Mouse (Mus musculus): ENCODE data around the gene Pax5. TPM values are rescaled to one million over a fixed set of nuclear protein-coding genes. Genes with fewer than 3 reads are reported as not detected.
A peak's percentile ranks its signal among the peaks of the same experiment; 100 is the strongest.

The Pax5 gene
- total RNA-seq, 2 experiments from 2014 or later: 0.10 to 0.38 TPM

DNA sequence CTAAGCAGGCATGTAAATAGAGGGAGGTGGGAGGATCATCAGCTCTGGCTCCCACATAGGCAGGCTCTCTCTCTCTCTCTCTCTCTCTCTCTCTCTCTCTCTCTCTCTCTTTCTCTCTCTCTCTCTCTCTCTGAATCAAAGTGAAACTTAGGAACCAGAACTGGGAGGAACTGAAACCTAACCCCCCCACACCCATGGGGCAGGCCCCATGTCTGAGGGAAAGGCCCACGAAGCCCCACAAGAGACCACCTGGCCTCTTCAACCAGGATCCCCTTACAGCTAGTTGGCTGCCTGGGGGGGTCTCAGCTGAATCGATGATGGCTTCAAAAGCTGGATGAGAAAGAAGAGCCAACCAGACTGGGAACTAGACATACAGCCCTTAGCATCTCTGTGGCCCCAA, 39.3 kb downstream of the Pax5 start:
- no peak overlapping the region for H3K4me3 ChIP-seq
- H3K27ac ChIP-seq: no peak overlapping the region
- DNase-seq (ENCODE audit: low spot score in 2 of 2): no peak
- TF ChIP-seq CTCF (conservative IDR thresholded peaks at IDR 0.05): no peak

- TF ChIP-seq CTCF (conservative IDR thresholded peaks at IDR 0.05): no peak
- no peak for DNase-seq (ENCODE audit: low spot score in 2 of 2)
- Histone ChIP-seq H3K4me3 (no peak overlapping the region), H3K27ac (no peak overlapping the region)
Measured at GRCm38 (mm10) chr4:44670380-44670779, 39.9 kb downstream of the Pax5 start.

GRCm38 (mm10) chr4:44669485-44670181, 40.7 kb downstream of the Pax5 start:
- TF ChIP-seq CTCF (conservative IDR thresholded peaks at IDR 0.05): peak; percentile 68

GRCm38 (mm10) chr4:44668574-44668973, 41.7 kb downstream of the Pax5 start:
- no peak overlapping the region for H3K4me3 ChIP-seq
- no peak overlapping the region for H3K27ac ChIP-seq
- TF ChIP-seq CTCF (conservative IDR thresholded peaks at IDR 0.05): no peak
- DNase-seq (ENCODE audit: low spot score in 2 of 2): no peak

More at GRCm38 (mm10) chr4:44669485-44670181, 40.7 kb downstream of the Pax5 start:
- H3K4me3 ChIP-seq: no peak overlapping the region
- DNase-seq (ENCODE audit: low spot score in 2 of 2): no peak
- no peak overlapping the region for H3K27ac ChIP-seq

DNA sequence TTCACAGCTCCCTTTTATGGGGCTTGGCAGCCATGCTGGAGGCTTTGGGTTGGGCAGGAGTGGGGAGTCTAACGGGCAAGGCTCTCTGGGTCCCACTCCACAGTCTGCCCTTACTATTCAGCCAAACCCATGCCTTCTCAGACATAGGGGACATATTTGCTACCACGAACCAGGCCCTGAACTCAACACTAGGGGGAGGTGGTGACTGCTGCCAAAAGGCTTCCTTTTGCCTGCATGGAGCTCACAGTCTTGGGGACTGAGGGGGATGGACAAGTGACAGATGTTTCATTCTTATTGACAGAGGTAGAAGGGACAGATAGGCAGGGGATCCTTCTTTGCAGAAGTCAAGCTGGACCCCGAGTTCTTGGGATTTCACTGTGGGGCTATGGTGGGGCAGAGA, 42.1 kb downstream of the Pax5 start:
- DNase-seq (ENCODE audit: low spot score in 2 of 2): no peak
- Histone ChIP-seq H3K4me3 (no peak overlapping the region), H3K27ac (no peak overlapping the region)
- no peak for TF ChIP-seq CTCF (conservative IDR thresholded peaks at IDR 0.05)

DNA sequence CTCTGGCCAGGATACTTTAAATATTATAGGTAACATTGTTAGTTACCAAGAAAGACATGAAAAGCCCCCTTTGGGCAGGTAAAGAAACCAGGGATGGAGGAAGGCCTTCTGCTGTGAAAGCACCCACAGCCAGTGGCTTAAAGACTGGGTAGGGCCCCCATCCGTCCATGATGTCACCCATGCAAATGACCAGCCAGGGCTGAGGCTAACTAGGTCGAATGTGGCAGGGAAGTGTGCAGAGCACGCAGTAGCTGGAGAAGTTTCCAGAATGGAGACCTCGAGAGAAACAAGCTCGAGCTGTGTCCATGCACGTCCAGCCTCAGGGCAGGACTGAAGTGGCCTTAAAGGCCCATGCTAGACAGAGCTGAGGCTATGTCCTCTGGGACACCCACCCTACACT, 42.9 kb downstream of the Pax5 start:
- no peak overlapping the region for H3K27ac ChIP-seq
- TF ChIP-seq CTCF (conservative IDR thresholded peaks at IDR 0.05): no peak
- no peak for DNase-seq (ENCODE audit: low spot score in 2 of 2)
- H3K4me3 ChIP-seq: no peak overlapping the region

DNA sequence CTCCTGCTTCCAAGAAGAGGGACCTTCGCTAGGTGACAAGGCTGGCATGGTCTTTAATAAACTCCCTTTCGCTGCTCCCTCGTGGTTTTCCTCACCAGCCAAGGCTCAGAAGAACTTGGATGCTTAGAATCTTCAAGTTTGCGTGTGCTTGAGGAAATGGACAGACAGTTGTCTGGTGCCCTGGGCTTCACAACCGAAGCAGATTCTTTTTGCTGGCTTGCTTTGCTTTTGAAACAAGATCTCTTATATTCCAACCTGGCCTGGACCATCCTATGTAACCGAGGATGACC, 45.6 kb downstream of the Pax5 start:
- Histone ChIP-seq H3K4me3 (peak overlapping the region; percentile 57), H3K27ac (no peak overlapping the region)
- no peak for DNase-seq (ENCODE audit: low spot score in 2 of 2)
- TF ChIP-seq CTCF (conservative IDR thresholded peaks at IDR 0.05): no peak

DNA sequence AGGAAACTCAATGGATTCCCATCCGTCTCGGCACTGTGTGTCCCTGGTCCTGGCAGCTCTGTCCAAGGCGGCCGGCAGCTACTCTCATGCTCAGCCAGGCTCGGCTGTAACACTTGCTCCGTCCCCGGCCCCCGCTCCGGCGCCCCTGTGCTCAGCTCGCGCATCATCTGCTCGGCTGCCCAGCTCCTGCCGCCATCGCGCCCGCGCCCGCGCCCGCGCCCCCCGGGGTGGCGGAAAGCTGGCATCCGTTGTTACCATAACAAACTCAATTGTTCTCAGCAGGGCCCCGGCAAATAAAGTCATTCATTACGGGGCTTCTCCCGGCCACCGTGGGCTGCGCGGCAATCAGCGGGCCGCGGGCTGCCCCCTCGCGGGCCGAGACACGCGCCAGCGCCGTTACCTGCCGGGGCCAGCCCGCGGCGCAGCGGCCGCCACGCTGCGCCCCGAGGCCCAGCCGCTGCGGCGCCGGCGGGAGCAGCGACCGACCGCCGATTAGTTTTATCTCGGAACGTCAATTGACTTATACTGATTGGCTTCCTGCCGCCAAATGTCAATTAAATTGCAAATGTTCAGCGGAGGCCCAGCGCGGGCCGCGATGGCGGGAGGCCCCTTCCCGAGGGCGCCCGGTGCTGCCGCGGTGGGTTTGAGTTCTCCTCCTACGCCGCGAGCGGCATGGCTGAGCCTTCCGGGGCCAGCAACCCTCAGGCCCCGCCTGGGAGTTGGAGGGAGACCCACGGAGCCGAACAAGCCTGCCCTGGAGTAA, 46.1 kb downstream of the Pax5 start:
- H3K27ac ChIP-seq: no peak overlapping the region
- peak; percentile 31; the same call in 1 of the 2 replicates for TF ChIP-seq CTCF (conservative IDR thresholded peaks at IDR 0.05)
- no peak for DNase-seq (ENCODE audit: low spot score in 2 of 2)

DNA sequence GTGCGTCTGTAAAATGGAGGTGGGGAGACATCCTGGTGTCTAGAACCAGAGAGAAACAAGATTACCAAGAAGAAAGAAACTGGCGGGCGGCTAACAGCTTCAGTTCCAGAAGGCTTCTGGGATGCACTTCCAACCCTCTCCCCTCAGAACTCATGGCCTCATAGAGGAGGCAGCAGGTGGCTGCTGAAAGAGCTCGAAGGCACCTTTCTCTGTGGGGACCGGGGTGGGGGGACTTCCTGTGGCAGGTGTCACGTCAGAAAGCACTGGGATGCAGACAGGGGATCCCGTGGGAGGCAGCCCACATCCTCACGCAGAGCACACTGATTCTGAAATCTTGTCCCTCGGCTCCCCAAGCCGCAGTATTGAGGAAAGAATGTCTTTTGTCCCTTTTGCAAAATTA, 46.8 kb downstream of the Pax5 start:
- H3K27ac ChIP-seq: no peak overlapping the region
- TF ChIP-seq CTCF (conservative IDR thresholded peaks at IDR 0.05): no peak
- no peak for DNase-seq (ENCODE audit: low spot score in 2 of 2)
- H3K4me3 ChIP-seq: peak overlapping the region; percentile 57; the same call in 1 of the 2 replicates

More for the DNA sequence above, 46.1 kb downstream of the Pax5 start:
- peak overlapping the region; percentile 57 for H3K4me3 ChIP-seq

DNA sequence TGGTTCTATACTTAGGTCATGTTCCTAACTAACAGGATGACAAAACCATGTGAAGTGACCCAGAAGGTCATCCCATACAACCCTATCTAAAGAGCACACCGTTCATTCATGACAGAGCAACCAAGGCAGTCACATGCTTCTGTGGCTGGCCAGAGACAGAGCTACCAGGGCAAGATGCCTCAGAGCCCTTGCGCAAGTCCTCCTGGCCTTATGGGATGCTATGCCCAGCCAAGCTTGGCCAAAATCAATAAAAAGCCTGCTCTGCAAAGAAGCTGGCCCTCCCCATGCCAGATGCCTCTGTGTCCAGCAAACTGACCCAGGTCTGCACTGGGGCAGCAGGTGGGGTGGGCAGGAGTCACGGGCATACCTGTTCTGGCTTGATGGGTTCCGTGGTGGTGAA, 65.1 kb downstream of the Pax5 start:
- no peak overlapping the region for H3K27ac ChIP-seq
- H3K4me3 ChIP-seq: no peak overlapping the region
- no peak for DNase-seq (ENCODE audit: low spot score in 2 of 2)
- TF ChIP-seq CTCF (conservative IDR thresholded peaks at IDR 0.05): no peak

DNA sequence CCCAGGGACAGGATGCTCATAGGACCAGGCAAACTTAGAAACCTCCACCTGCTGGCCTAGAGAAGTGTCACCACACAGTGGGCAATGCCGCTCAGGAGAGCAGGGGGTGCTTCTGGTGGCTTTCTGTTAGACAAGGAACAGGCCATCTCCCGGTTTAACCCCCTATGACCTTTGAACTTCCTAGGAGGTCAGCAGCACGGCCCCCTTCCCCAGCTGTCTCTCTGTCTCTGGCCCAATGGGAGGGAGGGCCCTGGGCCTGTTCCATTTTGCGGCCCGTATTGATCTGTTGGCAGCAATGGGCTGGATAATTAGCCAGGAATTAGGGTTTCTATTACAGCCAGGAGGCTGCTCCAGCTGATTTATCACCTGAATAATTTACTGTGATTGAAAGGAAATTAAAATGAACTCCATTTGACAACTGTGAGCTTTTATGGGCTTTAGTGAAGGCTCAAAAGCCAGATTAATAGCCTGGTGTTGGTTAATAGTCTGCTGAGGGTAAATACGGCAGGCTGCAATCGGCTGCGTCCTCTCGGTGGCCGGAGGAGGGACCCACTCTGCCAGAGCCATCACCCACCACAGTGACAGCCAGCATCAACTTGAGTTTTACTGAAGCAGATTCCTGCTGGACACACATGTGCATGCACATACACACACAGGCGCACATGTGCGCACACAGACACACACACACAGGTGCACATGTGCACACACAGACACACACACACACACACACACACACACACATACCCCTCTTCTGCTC, 68.3 kb downstream of the Pax5 start:
- Histone ChIP-seq H3K27ac (no peak overlapping the region), H3K4me3 (no peak overlapping the region)
- TF ChIP-seq CTCF (conservative IDR thresholded peaks at IDR 0.05): no peak
- DNase-seq (ENCODE audit: low spot score in 2 of 2): no peak

GRCm38 (mm10) chr4:44635618-44636017, 74.7 kb downstream of the Pax5 start:
- no peak for DNase-seq (ENCODE audit: low spot score in 2 of 2)
- H3K4me3 ChIP-seq: no peak overlapping the region
- peak; percentile 42 for TF ChIP-seq CTCF (conservative IDR thresholded peaks at IDR 0.05)

More at GRCm38 (mm10) chr4:44635618-44636017, 74.7 kb downstream of the Pax5 start:
- no peak overlapping the region for H3K27ac ChIP-seq

Data from layer of hippocampus, adult 2 months (tissue).